Mouse (Mus musculus): ENCODE data around the gene Srsf2. TPM values are rescaled to one million over a fixed set of nuclear protein-coding genes. Genes with fewer than 3 reads are reported as not detected.
"Not testable (repeated sequence)": the region's sequence is repeated elsewhere in the genome, so short reads cannot be mapped to it uniquely, and the experiment has no call there.

Gene Srsf2
- polyA plus RNA-seq, 1 experiment from 2014 or later: 578 TPM

GRCm38 (mm10) chr11:116850085-116850484 is 2.8 kb downstream of the Srsf2 start:
- peak overlapping the region; percentile 33 for H3K4me3 ChIP-seq (replicated peaks; ENCODE audit: low read length)
- peaks cover 5% of the 10 kb centered on the region; the same call in 1 of the 2 replicates for H3K36me3 ChIP-seq (ENCODE audit: control insufficient read depth, insufficient read depth, low read length)
- H3K9ac ChIP-seq (ENCODE audit: low read length): 0 out of 2 replicates have a peak overlapping the region, but pooled peaks have one; percentile 46
- peaks cover 16% of the 10 kb centered on the region for H3K4me1 ChIP-seq (ENCODE audit: control insufficient read depth, insufficient read depth, low read length)
- no peak for ATAC-seq (ENCODE audit: insufficient read depth, low FRiP score)
- peak overlapping the region; percentile 86 for H3K4me2 ChIP-seq (ENCODE audit: low read depth, low read length)
- no peaks in the 10 kb centered on the region for H3K9me3 ChIP-seq (replicated peaks; ENCODE audit: control insufficient read depth, low read length)
- 25% methylated on average over 4 of the region's 4 CpGs for WGBS
- H3K27ac ChIP-seq (ENCODE audit: low read length): no peak overlapping the region
- no peaks in the 10 kb centered on the region for H3K27me3 ChIP-seq (ENCODE audit: control insufficient read depth, insufficient read depth, low read length)

DNA sequence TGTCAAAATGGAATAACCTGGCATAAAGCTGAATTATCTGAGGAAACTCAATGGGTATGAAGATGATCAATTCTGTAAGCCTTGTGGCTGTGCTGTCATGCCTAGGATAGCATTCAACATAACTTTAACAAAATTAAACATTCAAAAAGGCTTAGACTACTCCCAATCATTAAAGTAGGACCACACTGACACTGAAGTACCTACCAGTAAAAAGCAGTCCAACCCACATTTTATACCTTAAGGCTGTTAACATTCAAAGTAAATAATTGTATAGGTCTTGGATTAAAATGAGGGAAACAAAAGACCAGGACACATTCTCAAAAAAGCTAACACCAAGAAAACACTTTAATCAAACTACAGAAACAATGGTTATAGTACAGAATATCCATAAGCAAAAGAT is 3.3 kb downstream of the Srsf2 start:
- Histone ChIP-seq H3K36me3 (ENCODE audit: control insufficient read depth, insufficient read depth, low read length) (peaks cover 5% of the 10 kb centered on the region; the same call in 1 of the 2 replicates), H3K27me3 (ENCODE audit: control insufficient read depth, insufficient read depth, low read length) (no peaks in the 10 kb centered on the region), H3K4me1 (ENCODE audit: control insufficient read depth, insufficient read depth, low read length) (peaks cover 12% of the 10 kb centered on the region), H3K27ac (ENCODE audit: low read length) (no peak overlapping the region), H3K9ac (ENCODE audit: low read length) (no peak overlapping the region), H3K4me2 (ENCODE audit: low read depth, low read length) (no peak overlapping the region), H3K4me3 (replicated peaks; ENCODE audit: low read length) (no peak overlapping the region), H3K9me3 (replicated peaks; ENCODE audit: control insufficient read depth, low read length) (no peaks in the 10 kb centered on the region)
- no peak for ATAC-seq (ENCODE audit: insufficient read depth, low FRiP score)

- H3K27ac ChIP-seq (ENCODE audit: low read length); H3K4me2 ChIP-seq (ENCODE audit: low read depth, low read length); ATAC-seq (ENCODE audit: insufficient read depth, low FRiP score); H3K36me3 ChIP-seq (ENCODE audit: control insufficient read depth, insufficient read depth, low read length); H3K27me3 ChIP-seq (ENCODE audit: control insufficient read depth, insufficient read depth, low read length); H3K9me3 ChIP-seq (replicated peaks; ENCODE audit: control insufficient read depth, low read length); H3K9ac ChIP-seq (ENCODE audit: low read length); H3K4me3 ChIP-seq (replicated peaks; ENCODE audit: low read length): not testable (repeated sequence)
- WGBS: 73% methylated on average over 2 of the region's 2 CpGs
- H3K4me1 ChIP-seq (ENCODE audit: control insufficient read depth, insufficient read depth, low read length): peaks cover 16% of the 10 kb centered on the region
Observed at GRCm38 (mm10) chr11:116848877-116849178, 4.1 kb downstream of the Srsf2 start.

DNA sequence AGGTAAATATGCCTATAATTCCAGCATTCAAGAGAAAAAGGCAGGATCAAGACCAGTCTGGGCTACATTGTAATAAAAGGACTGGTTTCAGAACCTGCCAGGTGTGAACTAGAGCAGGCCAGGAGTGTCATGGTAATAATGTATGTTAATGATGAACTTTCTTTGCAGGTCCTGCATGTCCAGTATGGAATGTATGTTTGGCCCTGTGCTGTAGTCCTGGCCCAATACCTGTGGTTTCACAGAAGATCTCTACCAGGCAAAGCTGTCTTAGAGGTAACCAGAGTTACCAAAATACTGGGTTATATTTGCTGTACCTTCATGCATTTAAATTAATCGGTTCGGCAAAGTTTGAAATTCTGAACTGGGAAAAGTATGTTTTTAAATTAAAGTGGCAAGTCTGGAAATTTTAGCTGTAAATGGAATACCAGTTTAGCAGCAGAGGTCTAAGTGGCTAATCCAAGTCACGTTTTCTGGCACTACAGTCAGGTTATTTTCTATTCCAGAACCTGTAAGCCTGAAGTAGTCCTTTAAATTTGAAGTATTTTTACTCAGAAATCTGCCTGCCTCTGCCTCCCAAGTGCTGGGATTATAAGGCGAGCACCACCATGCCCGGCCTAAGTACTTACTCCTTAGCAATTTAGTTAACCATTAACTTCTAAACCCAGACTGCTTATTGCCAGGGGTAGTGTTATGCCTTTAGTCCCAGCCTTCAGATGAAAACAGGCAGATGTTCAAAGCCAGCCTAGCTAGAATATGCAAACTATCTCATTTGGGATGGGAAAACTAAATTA is 4.6 kb downstream of the Srsf2 start:
- Histone ChIP-seq H3K4me2 (ENCODE audit: low read depth, low read length) (no peak overlapping the region), H3K4me3 (replicated peaks; ENCODE audit: low read length) (no peak overlapping the region), H3K27ac (ENCODE audit: low read length) (no peak overlapping the region), H3K9me3 (replicated peaks; ENCODE audit: control insufficient read depth, low read length) (no peaks in the 10 kb centered on the region), H3K36me3 (ENCODE audit: control insufficient read depth, insufficient read depth, low read length) (peaks cover 5% of the 10 kb centered on the region; the same call in 1 of the 2 replicates), H3K9ac (ENCODE audit: low read length) (no peak overlapping the region), H3K27me3 (ENCODE audit: control insufficient read depth, insufficient read depth, low read length) (no peaks in the 10 kb centered on the region), H3K4me1 (ENCODE audit: control insufficient read depth, insufficient read depth, low read length) (peaks cover 16% of the 10 kb centered on the region)
- WGBS: 67% methylated on average over 5 of the region's 5 CpGs
- no peak for ATAC-seq (ENCODE audit: insufficient read depth, low FRiP score)

GRCm38 (mm10) chr11:116847187-116848085 is 5.5 kb downstream of the Srsf2 start:
- no peak overlapping the region; the same call in 1 of the 2 replicates for H3K27ac ChIP-seq (ENCODE audit: low read length)
- no peaks in the 10 kb centered on the region for H3K27me3 ChIP-seq (ENCODE audit: control insufficient read depth, insufficient read depth, low read length)
- WGBS: 95% methylated on average over 3 of the region's 3 CpGs
- no peak for ATAC-seq (ENCODE audit: insufficient read depth, low FRiP score)
- no peak overlapping the region for H3K4me2 ChIP-seq (ENCODE audit: low read depth, low read length)
- no peak overlapping the region for H3K9ac ChIP-seq (ENCODE audit: low read length)
- no peaks in the 10 kb centered on the region for H3K9me3 ChIP-seq (replicated peaks; ENCODE audit: control insufficient read depth, low read length)
- H3K4me1 ChIP-seq (ENCODE audit: control insufficient read depth, insufficient read depth, low read length): peaks cover 16% of the 10 kb centered on the region
- H3K4me3 ChIP-seq (replicated peaks; ENCODE audit: low read length): no peak overlapping the region
- H3K36me3 ChIP-seq (ENCODE audit: control insufficient read depth, insufficient read depth, low read length): peaks cover 5% of the 10 kb centered on the region; the same call in 1 of the 2 replicates

- Histone ChIP-seq H3K27ac (ENCODE audit: low read length) (0 out of 2 replicates have a peak overlapping the region, but pooled peaks have one; percentile 18), H3K27me3 (ENCODE audit: control insufficient read depth, insufficient read depth, low read length) (no peaks in the 10 kb centered on the region), H3K4me2 (ENCODE audit: low read depth, low read length) (no peak overlapping the region), H3K4me3 (replicated peaks; ENCODE audit: low read length) (no peak overlapping the region), H3K9ac (ENCODE audit: low read length) (no peak overlapping the region), H3K4me1 (ENCODE audit: control insufficient read depth, insufficient read depth, low read length) (peaks cover 20% of the 10 kb centered on the region), H3K9me3 (replicated peaks; ENCODE audit: control insufficient read depth, low read length) (no peaks in the 10 kb centered on the region), H3K36me3 (ENCODE audit: control insufficient read depth, insufficient read depth, low read length) (peaks cover 5% of the 10 kb centered on the region; the same call in 1 of the 2 replicates)
- ATAC-seq (ENCODE audit: insufficient read depth, low FRiP score): no peak
- WGBS: 73% methylated on average over 4 of the region's 4 CpGs
Observed at GRCm38 (mm10) chr11:116846593-116847181, 6.2 kb downstream of the Srsf2 start.

- H3K27me3 ChIP-seq (ENCODE audit: control insufficient read depth, insufficient read depth, low read length): no peaks in the 10 kb centered on the region
- H3K4me3 ChIP-seq (replicated peaks; ENCODE audit: low read length): peak within 1 kb of the TSS; percentile 91
- peaks cover 16% of the 10 kb centered on the region for H3K36me3 ChIP-seq (ENCODE audit: control insufficient read depth, insufficient read depth, low read length)
- peak within 1 kb of the TSS; percentile 100 for H3K27ac ChIP-seq (ENCODE audit: low read length)
- H3K4me2 ChIP-seq (ENCODE audit: low read depth, low read length): peak within 1 kb of the TSS; percentile 92
- peaks cover 36% of the 10 kb centered on the region for H3K4me1 ChIP-seq (ENCODE audit: control insufficient read depth, insufficient read depth, low read length)
- peak; percentile 95 for ATAC-seq (ENCODE audit: insufficient read depth, low FRiP score)
- peak within 1 kb of the TSS; percentile 91 for H3K9ac ChIP-seq (ENCODE audit: low read length)
- no peaks in the 10 kb centered on the region for H3K9me3 ChIP-seq (replicated peaks; ENCODE audit: control insufficient read depth, low read length)
- WGBS: under 1% methylated on average over 72 of the region's 72 CpGs
Observed at GRCm38 (mm10) chr11:116843261-116844233, 9.3 kb downstream of the Srsf2 start, which contains the start of the genes Mettl23 and Jmjd6. Gene Mettl23 (plus strand): TSS chr11:116843278. Gene Jmjd6 (minus strand): TSS chr11:116843449.

DNA sequence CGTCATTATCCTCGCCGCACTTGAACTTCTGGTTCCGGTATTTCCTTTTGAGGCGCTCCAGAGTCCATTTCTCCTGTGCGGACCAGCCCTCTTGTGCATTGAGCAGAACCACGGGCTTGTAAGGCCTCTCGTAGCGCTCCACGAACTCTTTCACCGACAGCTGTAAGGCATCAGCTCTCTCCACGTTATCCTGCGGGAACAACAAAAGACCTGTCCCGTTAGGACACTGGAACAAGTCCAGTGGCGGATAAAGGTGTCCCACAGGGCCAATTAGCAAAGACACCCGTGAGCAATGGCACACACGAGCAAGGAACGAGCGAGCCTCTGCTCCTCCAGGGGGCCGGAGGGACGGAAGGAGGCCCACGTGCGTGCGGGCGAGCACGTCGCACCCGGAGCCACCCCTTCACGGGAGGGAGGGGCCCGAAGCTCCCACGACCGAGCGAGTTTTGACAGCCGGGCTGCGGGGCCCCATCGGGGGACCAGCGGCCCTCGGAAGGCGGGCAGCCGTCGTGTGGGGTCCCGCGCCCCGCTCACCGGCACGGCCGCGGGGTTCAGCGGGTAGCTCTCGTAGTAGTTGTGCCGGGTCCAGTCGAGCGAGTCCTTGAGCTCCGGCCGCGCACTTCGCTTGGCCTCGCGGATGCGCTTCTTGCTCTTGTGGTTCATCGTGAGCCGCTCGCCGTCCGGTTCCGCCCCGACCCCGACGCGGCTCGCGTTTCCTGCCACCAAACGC is 10.2 kb downstream of the Srsf2 start:
- H3K9me3 ChIP-seq (replicated peaks; ENCODE audit: control insufficient read depth, low read length): no peaks in the 10 kb centered on the region
- peaks cover 35% of the 10 kb centered on the region for H3K4me1 ChIP-seq (ENCODE audit: control insufficient read depth, insufficient read depth, low read length)
- H3K9ac ChIP-seq (ENCODE audit: low read length): peak overlapping the region; percentile 91
- WGBS: under 1% methylated on average over 73 of the region's 73 CpGs
- peak overlapping the region; percentile 92 for H3K4me2 ChIP-seq (ENCODE audit: low read depth, low read length)
- H3K27ac ChIP-seq (ENCODE audit: low read length): peak overlapping the region; percentile 100
- no peaks in the 10 kb centered on the region for H3K27me3 ChIP-seq (ENCODE audit: control insufficient read depth, insufficient read depth, low read length)
- H3K36me3 ChIP-seq (ENCODE audit: control insufficient read depth, insufficient read depth, low read length): peaks cover 23% of the 10 kb centered on the region
- peak overlapping the region; percentile 91 for H3K4me3 ChIP-seq (replicated peaks; ENCODE audit: low read length)
- ATAC-seq (ENCODE audit: insufficient read depth, low FRiP score): peak; percentile 75

Measured in stomach, embryonic 16.5 days (tissue).